Mouse (Mus musculus): Measurements from ENCODE around the gene Dlg2.

- TF ChIP-seq CTCF (IDR thresholded peaks at IDR 0.05; ENCODE audit: extremely low read depth, insufficient read depth, insufficient read length, insufficient replicate concordance) (no peak), POLR2A (IDR thresholded peaks at IDR 0.05; ENCODE audit: low read depth, low read length) (no peak)
Measured at GRCm38 (mm10) chr7:92164316-92164715, 1687.8 kb downstream of the Dlg2 start.
